Mouse (Mus musculus) left cerebral cortex, postnatal 10 days (tissue): ENCODE results near the gene Scfd1. TPM values are rescaled to one million over a fixed set of nuclear protein-coding genes. Genes with fewer than 3 reads are reported as not detected.
A peak's percentile ranks its signal among the peaks of the same experiment; 100 is the strongest.

Experiments
- DNase-seq, 2 experiments: peaks; one replicate each; pipeline ENCODE4 v3.0.0; 2021 to 2022; ENCODE audit warnings: low spot score in 2 of 2, mixed read lengths in 1 of 2; ENCODE audit errors: extremely low spot score in 1 of 2
- intact Hi-C: fragments of 180-260 bp; cut with DNase I; formaldehyde crosslinking; loops from one replicate; pipeline ENCODE4 v1.15.1; 2025
- total RNA-seq, 2 experiments: library from RNA; stranded (reverse); gene quantifications; 2 replicates each; pipeline ENCODE4 v1.2.3; 2021

The Scfd1 gene
- total RNA-seq, 2 experiments from 2014 or later: 42.7 to 43.8 TPM

DNA sequence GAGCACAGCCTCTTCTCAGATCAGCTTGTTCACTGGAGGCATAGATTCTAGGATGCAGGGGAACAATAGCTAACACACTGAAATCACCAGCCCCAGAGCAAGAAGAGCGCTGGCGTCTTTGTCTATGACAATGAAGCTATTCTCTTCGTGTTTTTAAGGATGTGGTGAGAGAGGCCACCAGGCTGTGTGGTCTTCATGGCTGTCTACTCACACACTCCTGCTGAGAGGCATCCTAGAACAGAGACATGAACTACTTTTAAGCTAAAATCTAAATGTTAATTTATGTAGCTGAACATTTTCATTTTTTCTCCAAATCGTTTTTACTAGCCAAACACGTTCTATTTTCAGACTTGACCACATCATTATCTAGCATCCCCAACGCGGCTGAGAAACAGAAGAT, 114.7 kb downstream of the Scfd1 start:
- intact Hi-C loops: no loop called here
- no peak for DNase-seq

DNA sequence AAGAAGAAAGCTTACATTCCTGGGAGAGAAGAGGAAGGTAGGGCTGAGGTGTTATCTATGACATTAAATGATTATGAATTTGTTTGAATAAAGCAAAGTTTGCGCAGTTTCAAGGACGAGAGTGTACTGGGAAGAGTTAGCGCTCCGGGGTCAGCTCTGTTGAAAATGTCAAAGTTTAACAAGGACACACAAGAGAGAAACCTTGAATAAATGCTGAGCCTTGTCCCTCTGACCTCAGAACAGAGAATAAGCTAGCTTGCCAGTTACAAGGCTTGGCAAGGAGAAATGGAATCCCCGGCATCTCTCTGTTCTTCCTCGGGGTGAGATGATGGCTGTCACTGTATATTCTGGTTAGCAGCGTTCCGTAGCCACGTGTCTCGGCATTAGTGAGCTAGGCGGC, 116.2 kb downstream of the Scfd1 start:
- DNase-seq: no peak
- intact Hi-C loops: no loop called here

GRCm38 (mm10) chr12:51494641-51495040, 117.3 kb downstream of the Scfd1 start:
- DNase-seq: peak in 1 of 2 experiments; percentile 30
- intact Hi-C loops: no loop called here

Other genes starting within 250 kb of the Scfd1 start
- gene G2e3, start 29.4 kb upstream of the Scfd1 start, total RNA-seq: 10 to 100 TPM; 11.0 to 11.8 TPM
- gene Coch, start 215.8 kb downstream of the Scfd1 start, total RNA-seq: 10 to 100 TPM; 35.2 to 36.7 TPM